Mouse (Mus musculus) C2C12 (cell line): ENCODE results near the gene Syne2. TPM values are rescaled to one million over a fixed set of nuclear protein-coding genes. Genes with fewer than 3 reads are reported as not detected.

Experiments used
- H3K27me3 ChIP-seq: one replicate; pipeline ENCODE4 v1.6.1; 2011; ENCODE audit not compliant: control insufficient read depth, insufficient read depth, insufficient read length
- H3K36me3 ChIP-seq: one replicate; pipeline ENCODE4 v1.6.1; 2011; ENCODE audit not compliant: control insufficient read depth, insufficient read depth
- H3K4me3 ChIP-seq: one replicate; pipeline ENCODE4 v1.5.1; 2011; ENCODE audit warnings: mild to moderate bottlenecking, control low read depth; ENCODE audit not compliant: poor library complexity, insufficient read depth, severe bottlenecking
- H3K79me2 ChIP-seq: one replicate; pipeline ENCODE4 v1.6.1; 2011; ENCODE audit not compliant: control insufficient read depth, insufficient read depth
- H3K79me3 ChIP-seq: one replicate; pipeline ENCODE4 v1.6.1; 2011; ENCODE audit warnings: low read depth, control low read depth
- H3ac ChIP-seq: one replicate; pipeline ENCODE3; 2011; ENCODE audit warnings: low read depth; ENCODE audit not compliant: control insufficient read depth, insufficient read length
- CEBPB ChIP-seq: IDR thresholded peaks from one replicate; pipeline ENCODE4 v1.6.1; 2011; ENCODE audit warnings: low read depth, mild to moderate bottlenecking, control low read depth, moderate library complexity
- CTCF ChIP-seq: IDR thresholded peaks from one replicate; pipeline ENCODE4 v1.5.1; 2011; ENCODE audit not compliant: control insufficient read depth, insufficient read depth, insufficient read length
- FOSL1 ChIP-seq: IDR thresholded peaks from one replicate; pipeline ENCODE4 v1.8.0; 2011; ENCODE audit warnings: mild to moderate bottlenecking, low read length; ENCODE audit not compliant: poor library complexity, insufficient read depth, severe bottlenecking
- MAX ChIP-seq: IDR thresholded peaks from one replicate; pipeline ENCODE4 v1.6.1; 2011; ENCODE audit warnings: mild to moderate bottlenecking, control low read depth
- MYOD1 ChIP-seq: IDR thresholded peaks from one replicate; pipeline ENCODE4 v1.6.1; 2011; ENCODE audit warnings: low read depth; ENCODE audit not compliant: control insufficient read depth, insufficient read length
- MYOG ChIP-seq: IDR thresholded peaks from one replicate; pipeline ENCODE4 v1.6.1; 2011; ENCODE audit not compliant: control insufficient read depth, insufficient read length; ENCODE audit errors: extremely low read depth
- USF1 ChIP-seq: IDR thresholded peaks from one replicate; pipeline ENCODE4 v1.6.1; 2011; ENCODE audit warnings: low read depth, mild to moderate bottlenecking, control low read depth, moderate library complexity
- polyA plus RNA-seq: library from polyadenylated mRNA; unstranded; fragments of >200 nt; fragmentation: generic; extraction: Trizol; gene quantifications from one replicate; pipeline ENCODE4 v1.2.1, GENCODE M21; 2012; ENCODE audit warnings: missing spikeins

The Syne2 gene
- polyA plus RNA-seq, 1 experiment = 5.3 TPM

GRCm38 (mm10) chr12:75866419-75867373, 48.8 kb downstream of the Syne2 start:
- no peak for TF ChIP-seq MAX
- TF ChIP-seq CTCF = no peak
- no peak for TF ChIP-seq FOSL1
- no peak for TF ChIP-seq MYOD1
- no peak for TF ChIP-seq MYOG
- TF ChIP-seq CEBPB = no peak
- no peaks in the 10 kb centered on the region for H3K27me3 ChIP-seq
- H3K79me2 ChIP-seq = no peaks in the 10 kb centered on the region
- H3K4me3 ChIP-seq = no peak overlapping the region
- H3K79me3 ChIP-seq = no peaks in the 10 kb centered on the region
- no peak overlapping the region for H3ac ChIP-seq
- H3K36me3 ChIP-seq = no peaks in the 10 kb centered on the region

GRCm38 (mm10) chr12:75873546-75874235, 55.8 kb downstream of the Syne2 start:
- no peak overlapping the region for H3K4me3 ChIP-seq

GRCm38 (mm10) chr12:75874287-75874994, 56.5 kb downstream of the Syne2 start:
- Histone ChIP-seq H3K79me2 (no peaks in the 10 kb centered on the region), H3K36me3 (no peaks in the 10 kb centered on the region), H3K4me3 (no peak overlapping the region), H3K27me3 (no peaks in the 10 kb centered on the region), H3K79me3 (no peaks in the 10 kb centered on the region), H3ac (no peak overlapping the region)
- no peak for TF ChIP-seq MAX
- no peak for TF ChIP-seq CTCF
- no peak for TF ChIP-seq CEBPB
- TF ChIP-seq MYOD1 = no peak
- TF ChIP-seq MYOG = no peak
- TF ChIP-seq USF1 = no peak
- TF ChIP-seq FOSL1 = no peak

More at GRCm38 (mm10) chr12:75873546-75874235, 55.8 kb downstream of the Syne2 start:
- Histone ChIP-seq H3K79me3 (no peaks in the 10 kb centered on the region), H3ac (no peak overlapping the region), H3K27me3 (no peaks in the 10 kb centered on the region), H3K36me3 (no peaks in the 10 kb centered on the region), H3K79me2 (no peaks in the 10 kb centered on the region)
- TF ChIP-seq CEBPB (no peak), MYOD1 (no peak), MAX (no peak), MYOG (no peak), USF1 (no peak), FOSL1 (no peak), CTCF (no peak)

GRCm38 (mm10) chr12:75879636-75880317, 61.8 kb downstream of the Syne2 start:
- no peaks in the 10 kb centered on the region for H3K79me2 ChIP-seq
- H3K36me3 ChIP-seq = peaks cover 7% of the 10 kb centered on the region
- H3ac ChIP-seq = no peak overlapping the region
- H3K79me3 ChIP-seq = no peaks in the 10 kb centered on the region
- H3K4me3 ChIP-seq = no peak overlapping the region
- TF ChIP-seq MYOG (no peak), FOSL1 (no peak), CTCF (no peak), CEBPB (no peak), MAX (no peak), MYOD1 (no peak), USF1 (no peak)
- no peaks in the 10 kb centered on the region for H3K27me3 ChIP-seq

GRCm38 (mm10) chr12:75881554-75881953, 63.6 kb downstream of the Syne2 start:
- no peaks in the 10 kb centered on the region for H3K79me2 ChIP-seq
- no peaks in the 10 kb centered on the region for H3K27me3 ChIP-seq
- H3K4me3 ChIP-seq = no peak overlapping the region
- peaks cover 7% of the 10 kb centered on the region for H3K36me3 ChIP-seq
- H3K79me3 ChIP-seq = no peaks in the 10 kb centered on the region
- H3ac ChIP-seq = no peak overlapping the region
- no peak for TF ChIP-seq MAX
- no peak for TF ChIP-seq CTCF
- TF ChIP-seq CEBPB = no peak
- TF ChIP-seq FOSL1 = no peak
- TF ChIP-seq MYOD1 = no peak
- TF ChIP-seq USF1 = no peak
- TF ChIP-seq MYOG = no peak
